Mouse (Mus musculus) granulocyte monocyte progenitor cell, adult 5-6 weeks (primary cell): ENCODE data around the gene Myo1a. TPM values are rescaled to one million over a fixed set of nuclear protein-coding genes. Genes with fewer than 3 reads are reported as not detected.

ENCODE experiments used
- ATAC-seq: replicated peaks from 2 replicates; pipeline ENCODE4 v1.8.0; 2016; ENCODE audit warnings: mild to moderate bottlenecking, moderate TSS enrichment, inconsistent platforms; ENCODE audit not compliant: poor library complexity, severe bottlenecking
- total RNA-seq, 2 experiments: library from RNA; stranded (forward) in 1 of 2; stranded (reverse) in 1 of 2; fragments of 200-712, 200-1000 nt in 1 of 2; fragments of >200 nt in 1 of 2; fragmentation: Nextera tagmentation in 1 of 2; gene quantifications; 2 replicates each; pipeline ENCODE4 v1.2.3; 2014 to 2017

Gene Myo1a
- total RNA-seq, 2 experiments from 2014 or later: not detected

DNA sequence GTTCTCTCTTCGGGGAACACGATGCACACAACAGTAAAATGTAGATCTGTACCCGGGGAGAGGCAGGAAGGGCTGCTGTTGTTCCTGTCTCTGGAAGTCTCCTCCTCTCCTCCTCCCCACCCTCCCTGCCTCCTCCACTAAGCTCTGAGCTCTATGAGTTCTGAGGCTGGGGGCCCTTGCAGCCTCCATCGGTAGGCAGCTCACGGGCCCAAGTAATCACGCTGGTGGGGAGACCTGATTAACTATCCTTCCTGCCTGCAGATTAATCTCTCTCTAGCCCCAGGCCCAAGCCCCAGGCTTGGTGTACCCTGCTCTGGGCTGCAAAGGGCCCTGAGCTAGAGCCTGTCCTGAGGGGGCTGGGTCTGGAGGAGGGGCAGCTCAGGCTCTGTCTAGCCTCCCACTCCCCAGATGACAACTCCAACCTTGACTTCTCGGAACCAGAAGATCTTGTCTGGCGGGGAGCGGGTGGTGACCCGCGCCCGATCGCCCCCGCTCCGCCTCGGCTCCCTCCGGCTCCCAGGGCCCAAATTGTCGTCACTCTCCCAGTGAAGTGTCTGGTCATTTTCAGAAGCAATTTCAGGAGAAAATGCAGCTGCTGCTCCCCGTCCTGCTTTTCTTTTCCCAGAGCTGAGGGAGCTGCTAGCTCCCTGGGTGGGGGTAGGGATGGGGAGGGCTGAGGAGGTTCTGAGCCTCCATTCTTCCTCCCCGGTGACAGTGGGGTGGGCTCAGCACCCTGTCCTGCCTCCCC, 16.9 kb downstream of the Myo1a start:
- no peak for ATAC-seq

- no peak for ATAC-seq
Observed at GRCm38 (mm10) chr10:127724178-127724577, 19.2 kb downstream of the Myo1a start, which contains the start of gene Tac2. Gene Tac2, plus strand, starts transcription at chr10:127724478.

- no peak for ATAC-seq
Observed at GRCm38 (mm10) chr10:127725136-127725535, 20.2 kb downstream of the Myo1a start.

GRCm38 (mm10) chr10:127728437-127728836, 23.5 kb downstream of the Myo1a start:
- ATAC-seq: no peak

DNA sequence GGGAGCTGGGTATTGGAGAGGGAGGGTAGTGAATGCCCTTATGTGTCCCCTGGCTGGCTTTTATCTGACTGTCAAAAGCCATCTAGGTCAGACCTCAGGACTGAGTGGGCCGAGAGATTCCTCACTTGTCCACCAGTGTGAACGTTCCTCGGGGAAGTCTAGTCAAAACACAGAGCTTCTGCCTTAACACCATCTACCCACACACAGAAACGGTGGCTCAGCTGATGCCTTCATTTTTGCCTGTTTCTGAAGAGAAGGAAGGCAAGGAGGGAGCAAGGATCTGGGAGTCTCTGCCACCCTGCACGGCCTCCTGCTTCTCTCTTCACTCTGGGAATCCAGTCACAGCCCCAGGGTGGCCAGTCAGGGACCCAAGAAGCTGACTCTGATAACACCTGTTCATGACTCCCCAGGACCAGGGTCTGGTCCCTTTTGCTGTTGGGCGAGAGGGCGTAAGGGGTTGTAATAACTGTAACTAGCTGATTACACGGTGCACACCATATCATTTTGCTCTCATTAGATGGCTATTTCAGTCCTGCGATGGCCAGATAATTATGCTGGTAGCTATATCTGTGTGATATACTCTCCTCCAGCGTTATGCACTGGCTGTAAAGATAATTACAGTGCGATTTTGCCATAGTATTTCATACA, 25.4 kb downstream of the Myo1a start:
- no peak for ATAC-seq

DNA sequence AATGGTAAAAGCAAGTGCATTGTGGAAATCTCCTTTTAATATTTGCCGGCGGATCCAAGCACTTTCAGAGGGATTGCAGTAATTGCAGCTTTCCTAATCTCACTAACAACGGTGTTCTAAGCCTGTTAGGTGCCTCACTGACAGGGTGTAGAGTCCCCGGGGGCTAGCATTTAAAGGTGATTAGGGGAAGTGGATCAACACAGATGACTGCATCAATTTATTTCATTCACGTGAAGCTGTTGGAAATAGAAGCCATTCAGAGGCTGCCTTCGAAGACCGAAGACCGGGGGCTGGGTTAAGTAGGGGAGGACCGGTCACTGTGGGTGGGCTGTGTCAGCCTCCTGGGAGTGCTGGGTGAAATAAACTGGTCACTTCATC, 26.0 kb downstream of the Myo1a start:
- no peak for ATAC-seq

- peak; percentile 86 for ATAC-seq
Observed at GRCm38 (mm10) chr10:127731397-127731796, 26.4 kb downstream of the Myo1a start.

DNA sequence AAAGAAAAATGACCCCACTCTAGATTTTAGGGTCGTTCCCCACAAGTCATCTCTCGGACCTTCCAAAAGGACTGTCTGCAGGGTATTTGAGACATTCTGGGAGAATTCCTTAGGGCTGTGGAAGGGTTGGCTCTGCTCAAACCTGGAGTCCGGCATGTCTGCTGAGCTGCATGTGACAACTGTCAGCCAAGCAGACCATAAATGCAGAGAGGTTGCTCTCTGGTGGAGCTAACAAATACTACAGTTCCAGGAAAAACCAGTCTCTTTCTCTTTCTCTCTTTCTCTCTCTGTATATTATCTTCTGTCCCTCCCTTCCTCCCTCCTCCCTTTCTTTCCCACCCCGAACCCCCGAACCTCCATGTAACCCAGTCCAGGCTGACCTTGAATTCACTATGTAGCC, 29.5 kb downstream of the Myo1a start:
- no peak for ATAC-seq

DNA sequence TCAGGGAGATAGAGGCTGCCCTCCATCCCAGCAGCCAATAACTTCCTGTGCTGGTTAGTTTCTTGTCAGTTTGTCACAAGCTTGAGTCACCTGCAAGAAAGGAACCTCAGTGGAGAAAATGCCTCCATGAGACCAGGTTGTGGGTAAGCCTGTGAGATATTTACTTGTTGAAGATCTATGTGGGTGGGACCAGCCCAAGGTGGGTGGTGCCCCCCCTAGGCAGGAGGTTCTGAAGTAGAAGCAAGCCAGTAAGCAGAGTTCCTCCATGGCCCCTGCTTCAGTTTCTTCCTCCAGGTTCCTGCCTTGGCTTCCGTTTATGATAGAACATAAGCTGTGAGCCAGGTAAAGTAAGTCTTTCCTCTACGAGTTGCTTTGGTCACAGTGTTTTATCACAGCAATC, 31.3 kb downstream of the Myo1a start:
- ATAC-seq: no peak

DNA sequence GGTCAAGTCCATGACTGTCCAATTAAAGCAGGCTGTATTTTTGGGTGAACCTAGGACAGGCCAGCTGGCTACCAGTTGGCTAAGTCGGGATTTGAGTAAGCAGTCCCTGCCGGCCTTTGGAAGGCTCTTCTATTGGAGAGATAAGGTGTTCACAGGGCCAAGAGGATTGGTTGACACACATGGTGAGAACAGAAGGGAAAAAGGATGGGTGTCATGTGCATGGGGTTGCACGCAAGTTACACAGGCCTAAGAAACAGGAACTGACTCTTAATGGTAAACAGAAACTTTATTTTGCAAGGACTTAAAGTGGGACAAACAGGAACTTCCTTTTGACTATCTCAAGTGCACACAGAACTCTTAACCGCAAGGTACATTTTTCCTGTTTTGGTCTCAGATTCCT, 31.9 kb downstream of the Myo1a start:
- ATAC-seq: peak; percentile 74

GRCm38 (mm10) chr10:127737552-127737951, 32.6 kb downstream of the Myo1a start:
- ATAC-seq: no peak; the same call in 1 of the 2 replicates

- ATAC-seq: no peak
Observed at GRCm38 (mm10) chr10:127738151-127738882, 33.3 kb downstream of the Myo1a start.

GRCm38 (mm10) chr10:127739083-127739660, 34.2 kb downstream of the Myo1a start, which contains the start of gene Zbtb39:
Gene Zbtb39, plus strand, starts transcription at chr10:127739538.
- peak; percentile 63 for ATAC-seq

GRCm38 (mm10) chr10:127739661-127740161, 34.7 kb downstream of the Myo1a start:
- no peak for ATAC-seq

GRCm38 (mm10) chr10:127744661-127745060, 39.7 kb downstream of the Myo1a start:
- peak; percentile 42; the same call in 1 of the 2 replicates for ATAC-seq

DNA sequence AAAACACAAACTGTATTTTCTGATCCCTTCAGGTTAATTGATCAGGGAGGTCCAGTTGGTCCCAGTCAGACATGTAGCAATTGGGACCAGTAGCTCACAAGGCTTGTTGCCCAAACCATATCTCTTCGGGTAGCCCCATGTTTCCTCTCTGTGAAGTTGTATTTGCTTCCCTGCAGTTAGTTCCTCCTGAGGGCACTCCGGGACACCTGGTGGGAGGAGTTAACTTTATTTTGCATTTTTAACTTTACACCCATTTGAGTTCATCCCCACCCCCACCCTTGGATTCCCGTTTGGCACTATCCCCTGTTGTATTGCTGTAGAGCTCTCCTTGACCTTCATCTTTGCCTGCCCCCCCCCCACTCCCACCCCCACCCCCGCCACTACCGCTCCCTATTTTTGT, 40.9 kb downstream of the Myo1a start:
- ATAC-seq: 0 out of 2 replicates have a peak, but pooled peaks have one; percentile 25

DNA sequence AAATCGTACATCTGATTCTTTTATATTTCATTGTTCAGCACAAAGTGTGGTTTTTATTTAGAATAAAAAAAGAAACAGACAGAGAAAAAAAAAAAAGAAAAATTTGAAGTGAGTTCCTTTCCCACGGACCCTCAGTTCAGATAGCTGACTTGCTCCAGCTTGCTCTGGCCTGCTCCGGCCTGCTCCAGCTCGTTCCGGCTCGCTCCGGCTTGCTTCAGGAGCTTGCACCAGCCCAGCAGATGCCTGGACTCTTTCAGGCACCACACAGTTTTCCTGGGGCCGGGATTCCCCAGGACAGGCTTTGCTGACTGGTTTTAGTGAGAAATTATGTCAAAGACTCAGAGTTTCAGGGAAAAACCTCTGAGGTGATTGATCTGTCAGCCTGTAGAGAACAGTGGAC, 42.3 kb downstream of the Myo1a start:
- ATAC-seq: no peak

- ATAC-seq: peak; percentile 29; the same call in 1 of the 2 replicates
Observed at GRCm38 (mm10) chr10:127748847-127749612, 44.1 kb downstream of the Myo1a start.

DNA sequence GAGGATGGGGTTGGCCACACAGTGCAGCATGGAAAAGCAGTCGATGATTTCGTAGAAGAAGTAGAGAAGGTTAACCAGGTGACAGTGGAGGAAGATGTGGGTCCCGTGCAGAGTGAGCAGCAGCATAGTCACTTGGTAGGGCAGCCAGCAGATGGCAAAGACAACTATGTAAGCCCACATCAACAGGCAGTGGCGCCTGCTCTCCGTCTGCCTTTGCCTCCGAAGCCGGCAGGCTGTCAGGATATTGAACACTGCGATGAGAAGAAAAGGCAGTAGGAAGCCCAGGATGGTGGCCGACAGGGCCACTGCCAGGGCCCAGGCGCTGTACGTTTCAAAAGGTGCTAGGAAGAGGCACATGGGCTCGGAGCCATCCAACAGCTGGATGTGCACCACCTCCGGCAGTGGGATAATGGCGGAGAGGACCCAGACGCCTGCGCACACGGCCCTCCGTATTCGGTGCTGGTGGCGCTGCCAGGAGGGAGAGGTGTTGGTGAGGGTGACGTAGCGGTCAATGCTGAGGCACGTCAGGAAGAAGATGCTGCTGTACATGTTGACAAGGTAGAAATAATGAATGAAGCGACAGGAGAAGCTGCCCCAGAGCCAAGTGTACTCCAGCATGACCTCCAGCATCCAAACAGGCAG, 45.3 kb downstream of the Myo1a start:
- no peak for ATAC-seq
